Mouse (Mus musculus) thymus, adult 18-20 months (tissue): ENCODE measurements around the gene Tmie.
"Not testable (repeated sequence)": the region's sequence is repeated elsewhere in the genome, so short reads cannot be mapped to it uniquely, and the experiment has no call there.

ENCODE experiments used
- DNase-seq, 2 experiments: peaks; one replicate each; pipeline ENCODE4 v3.0.0; 2022; ENCODE audit warnings: mixed read lengths in 2 of 2

The Tmie gene

DNA sequence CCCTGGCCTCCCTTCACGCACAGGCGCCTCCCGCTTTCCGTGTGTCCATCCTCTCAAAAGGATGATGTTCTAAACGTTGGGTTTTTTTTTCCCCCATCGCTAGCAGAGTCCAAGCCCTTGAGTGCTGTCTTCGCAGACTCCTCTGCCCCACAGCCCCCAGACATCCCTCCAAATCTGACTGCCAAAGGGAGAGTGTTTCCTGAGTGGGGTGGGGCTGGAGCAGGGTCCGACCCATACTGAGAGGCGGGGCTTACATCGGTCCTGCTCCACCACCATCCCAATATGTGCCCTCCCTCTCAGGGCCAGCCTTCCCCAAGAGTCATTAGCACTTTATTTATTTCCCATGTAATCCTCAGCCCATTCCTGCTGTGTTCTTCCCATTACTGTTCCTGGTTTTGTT, 45.0 kb downstream of the Tmie start:
- DNase-seq, result no peak

DNA sequence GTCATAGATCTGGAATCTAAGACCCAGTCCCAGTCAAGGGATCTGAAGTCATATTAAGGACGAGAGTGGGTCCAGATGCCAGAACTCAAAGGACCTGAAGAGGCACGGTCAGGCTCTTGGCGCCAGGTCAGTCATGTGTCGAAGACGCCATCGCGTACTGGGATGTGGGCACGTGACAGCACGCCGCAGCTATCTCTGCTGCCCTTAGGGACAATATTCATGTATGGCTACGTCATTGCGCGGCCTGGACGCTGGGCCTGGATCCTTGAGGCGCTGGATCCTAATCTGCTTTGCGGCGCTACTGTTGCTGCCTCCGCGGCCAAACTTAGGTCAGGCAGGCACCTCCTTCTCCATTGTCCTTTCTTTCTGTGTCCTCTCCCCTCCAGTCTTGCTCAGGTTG, 45.5 kb downstream of the Tmie start, which contains the start of gene Prss45:
Gene Prss45, plus strand, starts transcription at position 178 of the 400 bp plus-strand sequence.
- no peak for DNase-seq

DNA sequence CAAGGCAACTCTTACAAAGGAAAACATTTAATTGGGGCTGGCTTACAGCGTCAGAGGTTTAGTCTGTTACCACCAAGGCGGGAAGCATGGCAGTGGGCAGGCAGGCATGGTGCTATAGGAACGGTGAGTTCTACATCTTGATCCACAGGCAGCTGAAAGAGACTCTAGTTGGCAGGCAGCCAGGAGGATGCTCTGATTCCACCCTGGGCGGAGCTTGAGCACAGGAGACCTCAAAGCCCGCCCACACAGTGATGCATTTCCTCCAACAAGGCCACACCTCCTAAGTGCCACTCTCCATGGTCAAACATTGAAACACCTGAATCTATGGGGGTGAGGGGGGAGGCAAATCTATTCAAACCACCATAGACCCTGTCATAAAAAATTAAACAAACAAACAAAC, 46.9 kb downstream of the Tmie start:
- DNase-seq, result no peak

DNA sequence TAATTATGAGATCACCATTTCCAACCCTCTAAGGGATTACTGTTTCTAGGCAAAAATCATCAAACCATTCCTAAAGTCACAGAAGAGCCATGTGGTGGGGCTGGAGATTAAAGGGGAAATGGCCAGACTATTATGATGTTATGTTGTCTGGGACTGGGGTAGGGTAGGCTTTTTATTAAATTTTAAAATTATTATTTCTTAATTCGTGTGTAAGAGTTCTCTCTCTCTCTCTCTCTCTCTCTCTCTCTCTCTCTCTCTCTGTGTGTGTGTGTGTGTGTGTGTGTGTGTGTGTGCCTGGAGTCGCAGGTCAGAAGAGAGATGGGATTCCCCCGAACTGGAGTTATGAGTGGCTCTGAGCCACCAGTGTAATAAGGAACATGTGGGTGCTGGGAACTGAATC, 53.5 kb downstream of the Tmie start, which contains the start of gene Prss43:
Gene Prss43, plus strand, starts transcription at position 301 of the 400 bp plus-strand sequence.
- no peak for DNase-seq

DNA sequence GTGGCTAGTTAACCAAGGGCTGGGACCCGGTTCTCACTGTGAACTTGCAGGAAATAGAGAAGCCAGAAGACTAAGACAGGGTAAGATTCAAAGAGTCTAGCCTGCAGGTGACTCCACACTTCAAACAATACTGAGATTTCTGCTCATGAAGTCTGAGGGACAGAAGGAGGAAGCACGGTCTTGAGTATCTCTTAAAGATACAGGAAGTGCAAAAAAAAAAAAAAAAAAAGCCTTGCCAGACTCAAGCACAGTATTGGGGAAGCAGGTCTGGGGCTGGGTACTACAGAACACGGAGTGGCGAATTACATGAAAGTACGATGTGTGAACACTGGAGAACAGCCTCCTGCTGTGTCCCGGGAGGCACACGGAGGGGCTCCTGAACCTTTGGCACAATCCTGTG, 54.1 kb downstream of the Tmie start:
- no peak for DNase-seq

DNA sequence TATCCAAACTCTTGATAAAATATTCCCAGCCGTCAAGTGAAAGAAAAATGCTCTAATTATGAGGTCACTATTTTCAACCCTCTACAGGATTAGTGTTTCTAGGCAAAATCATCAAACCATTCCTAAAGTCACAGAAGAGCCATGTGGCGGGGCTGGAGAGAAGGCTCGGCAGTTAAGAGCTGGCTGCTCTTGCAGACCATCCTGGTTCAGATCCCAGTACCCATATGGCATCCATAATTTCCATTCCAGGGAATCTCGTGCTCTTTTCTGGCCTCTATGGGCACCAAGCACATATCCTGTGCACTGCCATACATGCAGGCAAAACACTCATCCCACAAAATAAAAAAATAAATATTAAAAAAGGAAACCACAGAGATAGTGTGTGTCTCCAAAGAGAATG, 54.5 kb downstream of the Tmie start:
- no peak for DNase-seq

DNA sequence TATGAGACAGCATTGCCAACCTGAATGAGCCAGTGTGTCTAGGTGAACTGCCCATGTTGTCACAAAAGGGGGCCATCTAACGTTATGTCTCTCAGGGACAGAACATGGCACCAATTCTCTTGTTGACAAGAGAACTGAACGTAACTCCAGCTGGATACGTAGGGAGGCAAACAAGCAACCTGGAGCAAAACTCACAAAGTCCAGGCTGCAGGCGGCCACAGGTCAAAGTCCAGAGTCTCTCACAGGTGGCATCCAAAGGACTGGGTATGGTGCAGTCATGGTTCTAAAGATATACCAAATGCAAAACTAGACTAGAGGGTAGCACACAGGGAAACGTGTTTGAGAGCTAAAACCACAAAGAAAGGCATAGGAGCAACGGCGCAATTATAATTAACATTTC, 58.5 kb downstream of the Tmie start:
- no peak for DNase-seq

DNA sequence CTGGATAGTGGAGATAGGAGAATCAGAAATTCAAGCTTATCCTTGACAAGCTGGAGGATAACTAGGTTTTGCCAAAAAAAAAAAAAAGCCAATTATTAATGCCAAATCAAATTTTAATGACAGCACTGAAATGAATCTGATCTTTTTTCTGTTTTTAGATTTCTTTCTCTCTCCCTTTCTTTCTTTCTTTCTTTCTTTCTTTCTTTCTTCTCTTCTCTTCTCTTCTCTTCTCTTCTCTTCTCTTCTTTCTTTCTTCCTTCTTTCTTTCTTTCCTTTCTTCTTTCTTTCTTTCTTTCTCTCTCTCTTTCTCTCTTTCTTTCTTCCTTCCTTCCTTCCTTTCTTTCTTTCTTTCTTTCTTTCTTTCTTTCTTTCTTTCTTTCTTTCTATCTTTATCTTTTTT, 59.4 kb downstream of the Tmie start:
- DNase-seq, result not testable (repeated sequence)
